Mouse (Mus musculus) bone marrow macrophage, adult 2 months (primary cell): ENCODE measurements at regions not wholly inside any gene's neighbourhood (a gene's known extent, or its start where the extent isn't known, plus 50 kb on each side); places are given as distances from the start of the nearest gene placed in this dataset.

ENCODE experiments used
- H3K27ac ChIP-seq: 2 replicates; pipeline ENCODE4 v1.5.1; 2012; ENCODE audit warnings: low read depth, low read length; ENCODE audit not compliant: insufficient read depth
- H3K4me1 ChIP-seq: 2 replicates; pipeline ENCODE4 v1.6.1; 2012; ENCODE audit warnings: low read length; ENCODE audit not compliant: control insufficient read depth, insufficient read depth
- H3K4me3 ChIP-seq: 2 replicates; pipeline ENCODE4 v1.5.1; 2012; ENCODE audit warnings: mild to moderate bottlenecking, low read length, moderate library complexity; ENCODE audit not compliant: insufficient read depth
- CTCF ChIP-seq: IDR thresholded peaks from 2 replicates; pipeline ENCODE4 v1.5.1; 2012; ENCODE audit warnings: low read depth, mild to moderate bottlenecking, low read length, moderate library complexity
- POLR2A ChIP-seq: IDR thresholded peaks from 2 replicates; pipeline ENCODE4 v1.6.1; 2012; ENCODE audit warnings: mild to moderate bottlenecking, low read depth, low read length, borderline replicate concordance

DNA sequence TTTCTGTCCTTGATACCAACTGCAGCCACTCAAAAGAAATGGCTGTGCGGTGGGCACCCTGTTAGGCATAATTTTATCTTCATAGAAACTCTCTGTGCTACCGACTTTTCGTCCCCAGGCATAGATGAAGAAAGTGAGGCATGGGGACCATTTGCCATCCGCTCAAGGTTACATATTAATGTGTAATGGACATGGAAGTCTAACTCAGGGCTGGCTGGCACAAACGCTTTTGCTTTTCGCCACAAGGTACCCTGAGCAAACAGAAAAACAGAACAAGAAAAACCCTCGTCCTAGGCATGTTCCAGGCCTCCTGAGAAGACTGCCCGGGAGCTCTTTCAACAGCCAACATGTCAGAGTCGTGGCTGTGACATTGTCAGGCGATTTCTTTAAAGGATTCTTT lies 121.0 kb upstream of the Smyd2 start:
- H3K27ac ChIP-seq, result no peak overlapping the region
- no peak for TF ChIP-seq POLR2A
- TF ChIP-seq CTCF, result no peak
- no peaks in the 10 kb centered on the region for H3K4me1 ChIP-seq
- no peak overlapping the region for H3K4me3 ChIP-seq

DNA sequence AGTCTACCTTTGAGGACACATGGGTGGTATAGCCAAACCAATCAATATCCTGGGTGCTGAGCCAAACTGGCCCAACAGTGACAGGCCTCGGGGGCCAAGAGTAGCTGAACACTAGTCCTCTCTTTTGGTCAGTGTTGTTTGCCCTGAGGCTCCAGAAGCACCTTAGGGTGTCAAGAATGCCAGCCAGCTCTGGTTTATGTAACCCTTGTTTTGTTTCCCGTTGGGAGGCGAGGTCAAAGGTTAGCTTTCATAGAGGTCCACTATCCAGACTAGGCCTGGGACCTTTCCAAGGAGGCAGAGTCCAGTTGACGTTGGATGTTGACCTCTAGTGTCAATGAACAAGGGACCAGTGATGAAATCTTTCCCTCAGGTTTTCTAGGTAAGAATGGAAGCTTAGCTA lies 120.0 kb upstream of the Smyd2 start:
- Histone ChIP-seq H3K4me3 (no peak overlapping the region), H3K4me1 (no peaks in the 10 kb centered on the region), H3K27ac (no peak overlapping the region)
- TF ChIP-seq POLR2A, result no peak
- no peak for TF ChIP-seq CTCF

DNA sequence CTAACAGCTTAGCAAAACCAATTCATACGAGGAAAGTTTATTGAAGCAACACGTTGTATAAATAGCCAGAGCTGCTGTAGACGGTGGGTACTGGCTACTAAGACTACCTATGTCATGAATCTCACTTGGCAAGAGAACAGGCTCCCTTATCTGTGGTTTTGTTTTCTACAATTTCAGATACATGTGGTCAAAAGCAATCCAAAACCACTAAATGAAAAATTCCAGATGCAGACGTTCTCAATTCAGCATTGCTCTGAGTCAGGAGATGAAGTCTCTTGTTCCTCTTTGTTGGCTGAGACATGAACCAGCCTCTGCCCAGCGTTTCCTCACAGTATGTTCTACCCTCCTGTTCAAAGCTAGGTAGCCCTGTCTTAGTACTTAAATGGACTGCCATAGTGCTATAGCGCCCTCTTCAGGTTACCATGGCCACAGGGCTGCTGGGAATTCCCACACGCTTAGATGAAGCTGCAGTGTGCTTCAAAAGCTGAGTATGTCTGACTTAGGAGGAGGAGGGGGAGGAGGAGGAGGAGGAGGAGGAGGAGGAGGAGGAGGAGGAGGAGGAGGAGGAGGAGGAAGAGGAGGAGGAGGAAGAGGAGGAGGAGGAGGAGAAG lies 119.0 kb upstream of the Smyd2 start:
- no peak overlapping the region for H3K27ac ChIP-seq
- H3K4me3 ChIP-seq, result no peak overlapping the region
- no peaks in the 10 kb centered on the region for H3K4me1 ChIP-seq
- TF ChIP-seq CTCF (no peak), POLR2A (no peak)

DNA sequence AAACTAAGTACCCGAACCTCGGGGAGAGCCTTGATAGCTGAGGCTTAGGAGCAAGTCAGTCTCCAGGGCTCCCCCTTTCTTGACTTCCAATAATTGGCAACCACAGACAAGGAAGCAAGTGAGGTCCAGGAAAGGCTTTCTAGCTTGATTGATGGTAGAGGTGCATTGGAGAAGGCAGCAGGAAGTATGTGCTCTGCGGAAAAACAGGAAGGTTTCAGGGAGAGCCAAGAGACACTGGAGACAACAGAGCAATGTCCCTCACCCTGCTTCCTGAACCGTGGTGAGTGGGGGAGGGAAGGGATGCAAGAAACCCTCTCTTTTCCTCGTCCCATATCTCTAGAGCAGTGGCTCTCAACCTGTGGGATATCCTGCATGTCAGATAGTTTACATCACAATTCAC lies 115.9 kb upstream of the Smyd2 start:
- TF ChIP-seq POLR2A, result no peak
- TF ChIP-seq CTCF, result no peak
- no peaks in the 10 kb centered on the region for H3K4me1 ChIP-seq
- H3K27ac ChIP-seq, result no peak overlapping the region
- no peak overlapping the region for H3K4me3 ChIP-seq

DNA sequence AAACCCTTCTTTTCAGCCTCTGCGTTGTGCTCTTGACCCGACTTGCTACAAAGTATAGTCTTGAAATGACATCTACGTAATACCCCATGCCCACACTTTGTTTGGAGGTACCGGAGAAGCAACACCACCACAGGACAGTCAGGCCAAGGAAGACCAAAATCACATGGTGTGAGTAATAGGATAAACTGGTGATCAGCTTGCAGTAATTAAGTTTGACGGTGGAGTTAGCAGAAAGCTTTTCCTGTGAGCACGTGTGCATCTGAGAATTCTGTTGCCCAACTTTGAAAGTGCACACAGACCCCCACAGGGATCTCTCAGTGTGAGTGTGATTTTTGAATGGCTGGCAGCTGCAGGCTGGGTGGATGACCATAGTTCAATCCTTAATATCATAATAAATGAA lies 114.6 kb upstream of the Smyd2 start:
- H3K4me3 ChIP-seq, result no peak overlapping the region
- H3K27ac ChIP-seq, result no peak overlapping the region
- no peaks in the 10 kb centered on the region for H3K4me1 ChIP-seq
- no peak for TF ChIP-seq POLR2A
- TF ChIP-seq CTCF, result no peak

DNA sequence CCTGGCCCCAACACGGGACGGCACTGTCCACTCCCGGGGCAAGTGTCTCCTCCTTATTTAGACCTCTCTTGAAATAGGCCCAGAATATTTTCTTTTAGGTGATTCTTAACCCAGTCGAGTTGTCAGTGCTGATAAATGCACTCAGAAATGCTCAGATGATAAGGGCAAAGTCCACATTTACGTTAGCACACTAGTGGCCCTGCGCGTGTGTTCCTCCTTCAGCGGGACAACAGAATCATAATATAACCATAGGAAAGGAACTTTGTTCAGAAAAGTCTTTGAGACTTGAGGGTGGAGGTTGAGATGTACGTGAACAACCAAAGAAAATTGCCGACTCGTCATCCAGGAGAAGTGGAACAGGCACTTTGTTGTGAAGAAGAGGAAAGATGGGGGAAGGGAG lies 113.8 kb upstream of the Smyd2 start:
- no peaks in the 10 kb centered on the region for H3K4me1 ChIP-seq
- no peak overlapping the region for H3K4me3 ChIP-seq
- TF ChIP-seq POLR2A (no peak), CTCF (no peak)
- no peak overlapping the region for H3K27ac ChIP-seq

DNA sequence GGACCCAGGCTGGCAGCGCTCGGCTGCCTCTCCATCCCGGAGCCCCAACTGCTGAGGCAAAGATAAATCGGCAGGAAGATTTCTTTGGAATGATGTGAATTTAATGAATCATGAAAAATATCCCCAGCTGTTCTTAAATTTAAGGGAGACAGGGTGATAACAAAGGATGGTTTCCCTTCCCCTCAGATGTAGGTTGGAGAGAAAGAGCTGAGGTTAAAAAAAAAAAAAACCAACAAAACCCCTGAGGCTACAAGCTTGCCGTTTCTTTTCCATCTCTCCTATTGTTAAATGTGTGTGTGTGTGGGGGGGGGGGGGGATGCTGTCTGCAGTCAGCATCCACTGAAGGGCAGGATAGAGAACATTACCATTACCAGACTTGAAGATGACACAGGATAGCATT lies 111.9 kb upstream of the Smyd2 start:
- no peak for TF ChIP-seq POLR2A
- Histone ChIP-seq H3K27ac (no peak overlapping the region), H3K4me3 (no peak overlapping the region), H3K4me1 (no peaks in the 10 kb centered on the region)

DNA sequence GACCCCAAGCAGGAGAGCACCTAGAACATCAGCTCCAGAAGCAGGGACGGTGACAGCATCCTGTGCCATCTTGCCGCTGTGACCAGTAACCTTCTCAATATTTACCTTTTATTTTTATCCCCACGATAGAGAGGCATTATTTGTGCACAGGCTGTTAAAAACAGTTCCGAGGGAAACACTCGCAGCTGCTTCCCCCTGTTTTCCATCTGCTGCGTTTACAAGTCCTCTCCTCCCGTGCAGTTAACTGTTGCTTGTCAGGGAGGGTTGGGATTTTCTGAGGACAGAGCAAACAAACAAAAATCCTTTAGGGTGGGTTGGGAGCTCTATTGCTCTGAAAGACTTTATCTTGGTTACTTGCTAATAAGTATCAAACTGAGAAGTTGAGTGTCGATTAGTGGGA lies 105.4 kb upstream of the Smyd2 start:
- Histone ChIP-seq H3K27ac (no peak overlapping the region), H3K4me1 (no peaks in the 10 kb centered on the region), H3K4me3 (no peak overlapping the region)
- TF ChIP-seq CTCF, result no peak
- no peak for TF ChIP-seq POLR2A

DNA sequence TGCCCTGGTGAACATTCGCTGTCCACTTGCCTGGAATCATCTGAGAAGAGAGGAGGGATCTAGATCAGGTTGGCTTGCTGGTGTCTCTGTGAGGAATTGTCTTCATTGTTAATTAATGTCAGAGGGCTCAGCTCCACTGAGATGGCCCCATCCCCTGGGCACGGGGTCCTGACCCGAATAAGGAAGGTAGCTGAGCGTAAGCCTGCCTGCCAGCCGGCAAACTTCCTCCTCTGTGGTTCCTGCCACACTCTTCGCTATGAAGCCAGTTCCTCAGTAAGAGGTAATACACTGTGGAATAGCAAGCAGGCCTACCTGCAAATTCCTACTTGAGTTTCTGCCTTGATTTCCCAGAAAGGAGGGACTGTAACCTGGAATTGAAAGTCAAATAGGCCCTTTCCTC lies 87.3 kb upstream of the Smyd2 start:
- Histone ChIP-seq H3K4me1 (no peaks in the 10 kb centered on the region), H3K4me3 (no peak overlapping the region), H3K27ac (no peak overlapping the region)
- TF ChIP-seq POLR2A (no peak), CTCF (no peak)

DNA sequence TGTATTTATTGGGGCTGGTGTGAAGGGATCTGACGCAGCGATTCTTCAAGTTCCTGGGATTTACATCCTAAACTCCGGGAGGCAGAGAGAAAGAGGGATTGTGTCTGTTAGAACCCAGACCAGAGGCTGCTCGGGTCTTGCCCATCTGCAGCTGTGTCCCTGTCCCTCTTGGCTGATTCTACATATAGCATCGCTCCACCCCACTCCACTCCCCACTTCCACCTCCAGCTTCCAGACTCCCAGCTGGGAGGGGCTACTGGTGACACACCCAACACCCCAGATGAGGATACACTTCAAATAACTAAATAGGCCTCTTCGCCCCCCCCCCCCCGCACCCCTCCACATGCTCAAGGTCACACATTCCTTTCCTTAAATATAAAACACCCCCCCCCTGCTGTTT lies 85.1 kb upstream of the Smyd2 start:
- Histone ChIP-seq H3K27ac (no peak overlapping the region), H3K4me1 (no peaks in the 10 kb centered on the region), H3K4me3 (no peak overlapping the region)
- TF ChIP-seq POLR2A (no peak), CTCF (no peak)

DNA sequence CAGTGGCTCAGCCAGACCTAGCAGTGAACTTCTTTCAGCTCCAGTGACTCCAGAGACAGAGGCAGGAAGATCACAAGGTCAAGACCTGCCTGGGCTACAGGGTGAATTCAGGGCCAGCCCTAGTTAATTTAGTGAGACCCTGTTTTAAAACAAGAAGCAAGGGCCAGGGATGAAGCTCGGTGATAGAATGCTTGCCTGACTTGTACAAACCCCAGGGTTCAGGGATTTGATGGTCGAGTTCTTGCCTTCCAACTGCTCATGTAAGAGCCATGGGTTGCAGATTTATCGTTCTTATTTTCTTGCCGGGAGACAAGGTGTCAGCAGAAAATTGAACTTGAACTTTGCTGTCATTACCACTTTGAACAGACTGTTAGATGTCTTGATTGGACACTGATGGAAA lies 78.9 kb upstream of the Smyd2 start:
- H3K27ac ChIP-seq, result no peak overlapping the region
- TF ChIP-seq POLR2A, result no peak
- H3K4me3 ChIP-seq, result no peak overlapping the region
- H3K4me1 ChIP-seq, result no peaks in the 10 kb centered on the region

DNA sequence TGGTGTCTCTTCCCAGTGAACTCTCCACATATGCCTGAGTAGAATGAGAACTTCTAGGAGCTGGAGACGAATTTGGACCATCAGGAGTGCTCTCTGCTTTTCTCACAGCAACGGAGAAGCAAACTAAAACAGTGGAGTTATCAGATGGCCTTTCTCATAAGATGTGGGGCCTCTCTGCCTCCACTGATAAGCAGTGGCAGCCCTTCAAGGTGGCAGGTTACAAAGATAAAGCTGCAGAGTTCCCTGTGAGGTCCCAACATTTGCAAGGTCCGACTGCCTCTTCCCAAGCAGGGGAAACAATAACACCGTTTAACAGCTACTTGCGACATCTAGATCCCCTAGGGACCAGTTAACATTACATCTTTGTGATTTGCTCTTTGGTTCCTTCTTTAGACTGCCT lies 71.5 kb upstream of the Smyd2 start:
- Histone ChIP-seq H3K4me3 (no peak overlapping the region), H3K4me1 (no peaks in the 10 kb centered on the region), H3K27ac (no peak overlapping the region)
- TF ChIP-seq CTCF, result no peak
- TF ChIP-seq POLR2A, result no peak
